Mouse (Mus musculus) common myeloid progenitor, adult 5-6 weeks (primary cell): Measurements from ENCODE around the gene Ice2. TPM values are rescaled to one million over a fixed set of nuclear protein-coding genes. Genes with fewer than 3 reads are reported as not detected.

ENCODE experiments used
- ATAC-seq: replicated peaks from 2 replicates; pipeline ENCODE4 v1.8.0; 2016; ENCODE audit warnings: low read depth, mild to moderate bottlenecking, moderate TSS enrichment, inconsistent platforms; ENCODE audit not compliant: poor library complexity, severe bottlenecking
- total RNA-seq: library from RNA; stranded (forward); fragments of 200-1000, 187-1606 nt; gene quantifications from 2 replicates; pipeline ENCODE4 v1.2.3, GENCODE M21; 2017

Gene Ice2
- total RNA-seq, 1 experiment from 2014 or later = 30.9 TPM

- ATAC-seq = no peak
These were observed 58.8 kb downstream of the Ice2 start for GRCm38 (mm10) chr9:69456406-69457075.

- ATAC-seq = no peak
These were observed 59.4 kb downstream of the Ice2 start for GRCm38 (mm10) chr9:69457143-69457542.

GRCm38 (mm10) chr9:69457747-69458625 lies 60.3 kb downstream of the Ice2 start:
- ATAC-seq = no peak

GRCm38 (mm10) chr9:69458982-69459381 lies 61.3 kb downstream of the Ice2 start:
- ATAC-seq = no peak

GRCm38 (mm10) chr9:69459876-69460275 lies 62.2 kb downstream of the Ice2 start:
- no peak for ATAC-seq

GRCm38 (mm10) chr9:69463046-69463445 lies 65.3 kb downstream of the Ice2 start:
- no peak for ATAC-seq

GRCm38 (mm10) chr9:69464109-69464756 lies 66.5 kb downstream of the Ice2 start:
- ATAC-seq = no peak

GRCm38 (mm10) chr9:69466098-69466497 lies 68.4 kb downstream of the Ice2 start:
- ATAC-seq = peak; percentile 69

GRCm38 (mm10) chr9:69467310-69467939 lies 69.7 kb downstream of the Ice2 start:
- no peak for ATAC-seq

- no peak for ATAC-seq
These were observed 71.3 kb downstream of the Ice2 start for GRCm38 (mm10) chr9:69468991-69469390.

- no peak for ATAC-seq
These were observed 72.7 kb downstream of the Ice2 start for GRCm38 (mm10) chr9:69470362-69470761.

- 0 out of 2 replicates have a peak, but pooled peaks have one; percentile 29 for ATAC-seq
These were observed 73.2 kb downstream of the Ice2 start for GRCm38 (mm10) chr9:69470921-69471320.

GRCm38 (mm10) chr9:69472724-69473123 lies 75.0 kb downstream of the Ice2 start:
- no peak for ATAC-seq

- no peak for ATAC-seq
These were observed 78.2 kb downstream of the Ice2 start for GRCm38 (mm10) chr9:69475873-69476272.

- ATAC-seq = no peak
These were observed 79.6 kb downstream of the Ice2 start for GRCm38 (mm10) chr9:69477195-69477823.

GRCm38 (mm10) chr9:69477824-69478222 lies 80.1 kb downstream of the Ice2 start:
- ATAC-seq = no peak

GRCm38 (mm10) chr9:69480344-69480743 lies 82.6 kb downstream of the Ice2 start:
- peak; percentile 95 for ATAC-seq
